Mouse (Mus musculus) NIH3T3 (cell line): ENCODE measurements at regions not wholly inside any gene's neighbourhood (a gene's known extent, or its start where the extent isn't known, plus 50 kb on each side); places are given as distances from the start of the nearest gene placed in this dataset.

ENCODE experiments used
- DNase-seq: peaks from one replicate; pipeline ENCODE4 v3.0.0-alpha.2; 2012; ENCODE audit warnings: low read depth

DNA sequence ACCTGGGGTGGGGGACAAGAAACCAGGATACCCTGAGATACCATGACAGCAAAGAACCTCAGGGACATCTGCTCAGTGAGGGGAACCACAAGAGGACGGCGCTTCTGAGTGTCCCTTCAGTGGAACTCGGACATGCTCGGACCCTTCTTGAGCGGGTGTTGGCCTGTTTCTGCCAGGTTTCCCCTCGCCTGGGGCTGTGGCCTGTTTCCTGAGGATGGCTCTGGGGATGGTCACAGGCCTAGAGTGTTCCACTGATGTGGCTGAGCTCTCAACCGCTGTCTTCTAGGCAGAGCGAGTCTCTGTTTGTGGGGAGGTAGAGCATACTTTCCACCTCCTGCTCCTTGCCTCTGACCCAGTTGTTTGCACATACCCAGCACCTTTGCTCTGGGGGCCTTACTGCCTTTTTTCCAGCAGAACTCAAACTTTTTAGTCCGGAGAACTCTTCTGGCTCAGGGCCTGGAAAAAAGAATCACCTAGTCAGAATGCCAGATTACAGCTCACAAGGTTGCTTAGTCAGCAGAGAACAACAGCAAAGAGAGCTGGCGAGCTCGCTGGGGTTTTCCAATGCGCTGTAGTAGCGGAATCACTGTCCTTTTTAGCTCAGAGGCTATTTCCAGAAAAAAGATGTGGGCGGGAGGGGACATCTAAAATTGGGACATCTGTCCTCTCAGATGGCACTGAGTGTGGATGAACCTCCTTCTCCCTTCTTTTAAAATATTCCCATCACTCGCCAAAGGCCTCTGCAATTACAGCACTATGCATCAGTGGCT is 65.3 kb downstream of the Med10 start:
- DNase-seq = peak; percentile 34

GRCm38 (mm10) chr13:69896536-69896935 is 94.3 kb downstream of the Med10 start:
- DNase-seq = peak; percentile 60

- DNase-seq = no peak
Observed at GRCm38 (mm10) chr13:69901139-69901538, 98.9 kb downstream of the Med10 start.

DNA sequence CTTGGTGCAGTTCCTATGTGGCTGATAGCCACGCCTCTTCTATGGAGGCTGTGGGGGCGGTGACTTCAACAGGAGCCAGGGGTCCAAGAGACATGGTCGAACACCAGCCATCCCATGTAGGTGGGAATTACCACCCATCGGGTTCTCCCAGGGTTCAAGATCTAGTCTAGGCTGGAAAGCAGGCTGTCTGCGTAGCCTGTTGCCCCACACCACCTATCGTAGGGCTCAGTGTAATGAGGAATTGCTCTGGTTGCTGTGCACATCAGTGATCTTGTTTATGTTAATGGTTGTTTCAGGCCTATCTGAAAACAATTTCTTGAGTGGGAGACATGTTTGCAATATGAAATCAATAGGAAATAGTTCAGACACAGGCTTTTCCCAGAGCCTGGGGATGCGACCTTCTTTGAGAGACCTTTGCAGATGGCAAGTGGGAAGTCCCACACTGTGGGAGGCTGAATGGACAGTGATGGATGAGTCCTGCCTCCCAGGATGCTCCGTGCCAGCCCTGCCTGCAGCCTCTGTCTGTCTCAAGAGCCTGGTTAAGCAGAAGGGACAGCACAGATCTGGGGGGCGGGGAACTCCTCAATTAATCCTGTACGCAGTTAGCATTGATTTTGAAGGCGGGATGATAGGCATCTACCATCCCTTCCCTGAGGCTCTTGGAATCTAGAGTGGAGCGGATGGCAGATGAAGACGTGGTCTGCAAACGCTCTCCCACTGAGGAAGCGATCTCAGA is 104.8 kb downstream of the Med10 start:
- no peak for DNase-seq

GRCm38 (mm10) chr13:69915796-69916195 is 113.6 kb downstream of the Med10 start:
- DNase-seq = no peak

GRCm38 (mm10) chr13:69932695-69933550 is 130.7 kb downstream of the Med10 start:
- peak; percentile 5 for DNase-seq

GRCm38 (mm10) chr13:69933551-69933845 is 131.3 kb downstream of the Med10 start:
- DNase-seq = no peak

DNA sequence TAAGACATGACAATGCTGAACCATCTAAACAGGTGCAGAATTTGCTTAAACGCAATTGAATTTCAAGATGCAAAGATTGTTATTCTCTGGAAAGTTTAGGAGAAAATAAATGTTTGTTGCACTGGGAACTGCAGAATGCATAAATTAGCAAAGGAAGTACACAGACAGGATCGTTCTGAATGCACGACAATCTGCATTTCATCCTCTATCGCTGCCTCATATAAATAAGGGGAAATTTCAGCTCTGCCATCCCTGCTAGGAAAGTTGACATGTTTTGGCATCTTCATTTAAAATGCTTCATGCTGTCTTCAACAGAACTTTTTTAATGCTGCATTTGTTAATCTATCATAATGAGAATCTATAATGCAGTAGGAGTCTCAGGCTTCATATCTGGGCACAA is 137.6 kb downstream of the Med10 start:
- no peak for DNase-seq

DNA sequence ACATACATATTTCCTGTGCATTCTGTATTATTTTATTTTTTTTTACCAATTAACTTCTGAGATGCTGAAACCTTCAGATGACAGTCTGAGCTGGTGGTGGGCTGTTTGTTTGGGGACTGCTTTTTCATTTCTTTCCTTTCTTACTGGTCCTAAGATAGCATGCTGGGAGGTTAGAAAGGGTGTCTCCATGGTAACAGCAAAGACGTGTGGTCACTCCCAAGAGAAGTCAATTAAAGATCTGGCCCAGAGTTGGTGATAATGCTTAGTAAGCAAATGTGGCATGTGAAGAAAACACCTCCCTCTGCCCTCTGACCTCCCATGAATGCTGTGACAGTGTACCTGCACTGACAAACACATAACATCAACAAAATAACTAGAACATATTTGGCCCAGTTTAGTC is 142.5 kb downstream of the Med10 start:
- no peak for DNase-seq

GRCm38 (mm10) chr13:69946615-69947014 is 144.4 kb downstream of the Med10 start:
- DNase-seq = no peak

- DNase-seq = no peak
Observed at GRCm38 (mm10) chr13:69952061-69952460, 149.9 kb downstream of the Med10 start.

GRCm38 (mm10) chr13:69954171-69954570 is 152.0 kb downstream of the Med10 start:
- no peak for DNase-seq

- no peak for DNase-seq
Observed at GRCm38 (mm10) chr13:69955503-69955902, 153.3 kb downstream of the Med10 start.

- no peak for DNase-seq
Observed at GRCm38 (mm10) chr13:69963944-69964343, 161.7 kb downstream of the Med10 start.

DNA sequence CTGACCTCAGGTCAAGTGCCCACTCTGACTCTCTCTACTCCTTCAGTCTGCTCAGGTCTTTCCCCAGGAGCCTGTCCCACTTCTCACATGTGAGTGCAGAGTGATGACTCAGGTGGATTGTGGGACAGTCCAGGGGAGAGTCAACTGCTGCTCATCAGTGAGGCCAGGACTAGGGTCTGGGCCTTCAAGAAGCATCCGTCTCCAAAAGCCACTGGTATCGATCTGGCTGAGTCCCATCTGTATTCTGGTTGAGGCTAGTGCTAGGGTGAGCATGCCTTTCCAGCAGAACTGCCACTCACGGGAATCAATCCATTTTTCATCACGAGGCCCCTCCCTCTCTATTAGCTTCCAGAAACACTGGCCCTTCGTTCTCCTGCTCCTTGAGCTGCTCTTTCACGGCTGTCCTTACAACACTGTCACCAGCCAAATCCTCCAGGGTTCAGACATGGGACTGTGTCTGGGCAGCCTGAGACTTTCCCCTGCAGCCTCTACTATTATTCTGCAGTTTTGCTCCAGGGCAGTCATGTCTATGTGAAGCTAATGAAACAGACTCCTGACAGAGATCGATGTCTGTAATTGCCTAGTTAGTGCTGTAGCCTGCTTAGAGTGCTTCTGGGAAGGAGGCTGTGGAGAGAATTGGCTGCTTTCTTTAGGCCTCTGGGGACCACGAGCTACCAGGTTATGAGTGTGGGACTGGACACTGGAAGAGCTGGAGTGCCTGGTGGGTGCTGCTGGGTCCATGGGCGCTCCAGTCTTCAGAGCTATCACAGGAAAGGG is 169.3 kb downstream of the Med10 start:
- no peak for DNase-seq

- no peak for DNase-seq
Observed at GRCm38 (mm10) chr13:69974835-69975234, 172.6 kb downstream of the Med10 start.

- DNase-seq = no peak
Observed at GRCm38 (mm10) chr13:69984159-69984558, 182.0 kb downstream of the Med10 start.

GRCm38 (mm10) chr13:69987181-69987580 is 185.0 kb downstream of the Med10 start:
- no peak for DNase-seq

DNA sequence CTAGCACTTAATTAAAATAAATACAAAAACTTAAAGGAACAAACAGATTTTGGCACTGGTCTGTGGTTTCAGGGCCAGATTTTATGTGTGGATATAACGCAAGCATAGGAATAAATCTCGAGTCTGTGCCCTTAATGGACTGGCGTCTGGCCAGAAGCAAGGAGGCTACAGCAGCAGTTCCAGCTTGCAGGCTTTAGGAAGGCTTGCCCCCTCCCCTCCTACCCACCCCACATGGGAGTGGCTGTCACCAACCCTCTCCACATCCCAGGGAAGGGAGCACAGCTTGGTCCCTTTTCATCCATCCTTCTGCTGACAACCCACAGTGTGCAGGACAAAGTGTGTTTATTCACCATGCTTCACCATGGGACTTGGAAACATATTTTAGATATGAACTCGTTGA is 186.1 kb downstream of the Med10 start:
- peak; percentile 5 for DNase-seq

DNA sequence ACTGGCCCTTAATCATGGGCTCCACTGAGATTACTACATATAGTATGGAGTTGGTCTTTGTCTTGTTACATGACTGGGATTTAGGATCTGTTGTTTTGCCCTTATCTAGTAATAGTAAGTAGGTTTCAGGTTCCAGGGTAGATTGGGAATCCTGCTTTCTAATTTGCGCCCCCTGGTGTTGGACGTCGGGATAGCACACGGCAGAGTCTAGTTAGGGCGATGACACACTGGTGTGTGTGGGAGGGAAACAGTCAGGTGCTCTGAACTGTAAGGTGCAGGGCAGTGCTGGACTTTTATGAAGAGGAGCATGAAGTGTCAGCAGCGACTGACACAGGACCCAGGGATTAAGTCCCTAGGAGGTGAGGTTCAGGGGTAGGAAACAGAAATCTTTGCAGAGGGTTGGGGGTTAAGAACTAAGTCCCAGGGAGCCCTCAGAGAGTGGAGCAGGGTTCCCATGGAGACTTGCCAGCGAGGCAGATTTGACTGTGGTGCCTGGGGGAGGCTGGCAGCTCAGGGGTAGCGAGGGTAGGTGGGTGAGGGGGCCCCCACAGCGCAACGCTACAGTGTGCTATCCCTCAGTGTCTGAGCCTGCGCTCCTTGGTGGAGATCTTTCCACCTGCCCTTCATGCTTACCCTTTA is 189.2 kb downstream of the Med10 start:
- peak; percentile 50 for DNase-seq

GRCm38 (mm10) chr13:69991892-69992261 is 189.7 kb downstream of the Med10 start:
- DNase-seq = no peak

- peak; percentile 35 for DNase-seq
Observed at GRCm38 (mm10) chr13:70003591-70003990, 201.4 kb downstream of the Med10 start.
